Mouse (Mus musculus) heart, adult 2 months (tissue): ENCODE data around the gene Ppm1d. TPM values are rescaled to one million over a fixed set of nuclear protein-coding genes. Genes with fewer than 3 reads are reported as not detected.

Source experiments
- DNase-seq, 2 experiments: peaks; one replicate each; pipeline ENCODE4 v3.0.0; 2021
- H3K27ac ChIP-seq: fragments of 200-600 bp; 2 replicates; pipeline ENCODE4 v1.8.1; 2022
- H3K27me3 ChIP-seq: fragments of 200-500 bp; 2 replicates; pipeline ENCODE4 v1.6.1; 2012; ENCODE audit warnings: mild to moderate bottlenecking, low read length, inconsistent platforms, mixed read lengths; ENCODE audit not compliant: control insufficient read depth, insufficient read depth
- H3K36me3 ChIP-seq: fragments of 200-500 bp; 2 replicates; pipeline ENCODE4 v1.6.1; 2012; ENCODE audit warnings: low read length, inconsistent platforms; ENCODE audit not compliant: control insufficient read depth, insufficient read depth
- H3K4me1 ChIP-seq: fragments of 200-500 bp; 2 replicates; pipeline ENCODE4 v1.6.1; 2011; ENCODE audit warnings: low read length; ENCODE audit not compliant: control insufficient read depth, insufficient read depth
- H3K4me3 ChIP-seq: fragments of 200-600 bp; 2 replicates; pipeline ENCODE4 v1.8.1; 2022
- H3K79me2 ChIP-seq: fragments of 200-500 bp; replicated peaks from 2 replicates; pipeline ENCODE4 v1.6.1; 2012; ENCODE audit warnings: mild to moderate bottlenecking, inconsistent platforms, low read length, moderate library complexity, mixed read lengths; ENCODE audit not compliant: control insufficient read depth, insufficient read depth
- H3K9ac ChIP-seq: fragments of 200-500 bp; 2 replicates; pipeline ENCODE4 v1.6.1; 2012; ENCODE audit warnings: low read depth, mild to moderate bottlenecking, control low read depth, inconsistent platforms, low read length, mixed read lengths
- CTCF ChIP-seq: fragments of 200-600 bp; IDR thresholded peaks from 2 replicates; pipeline ENCODE4 v1.8.1; 2022; ENCODE audit warnings: antibody characterized with exemption, mild to moderate bottlenecking, moderate library complexity
- EP300 ChIP-seq: fragments of 200-500 bp; IDR thresholded peaks from 2 replicates; pipeline ENCODE4 v1.6.1; 2011; ENCODE audit warnings: low read depth, low read length, control low read depth; ENCODE audit not compliant: insufficient read depth
- POLR2A ChIP-seq: fragments of 200-500 bp; IDR thresholded peaks from 2 replicates; pipeline ENCODE4 v1.6.1; 2011; ENCODE audit warnings: mild to moderate bottlenecking, low read depth, low read length, control low read depth; ENCODE audit not compliant: insufficient read depth
- WGBS: fragments of 180-500 bp; shearing (Covaris S2); methylation state at CpG from one replicate; pipeline ENCODE4 v1.1.7; 2018; 5-methylcytosine and 5-hydroxymethylcytosine counted together
- intact Hi-C: fragments of 180-260 bp; cut with DNase I; formaldehyde crosslinking; loops from one replicate; pipeline ENCODE4 v1.15.1; 2025
- polyA plus RNA-seq: library from polyadenylated mRNA; depleted of rRNA; stranded (reverse); fragments of >200 nt; gene quantifications from 2 replicates; pipeline ENCODE4 v1.2.3, GENCODE M21; 2012
- total RNA-seq, 2 experiments: library from RNA; stranded (reverse); gene quantifications; 2 replicates each; pipeline ENCODE4 v1.2.3; 2021

Ppm1d gene
- total and polyA plus RNA-seq, 3 experiments, result 2.9 to 10.2 (median 6.8) TPM

DNA sequence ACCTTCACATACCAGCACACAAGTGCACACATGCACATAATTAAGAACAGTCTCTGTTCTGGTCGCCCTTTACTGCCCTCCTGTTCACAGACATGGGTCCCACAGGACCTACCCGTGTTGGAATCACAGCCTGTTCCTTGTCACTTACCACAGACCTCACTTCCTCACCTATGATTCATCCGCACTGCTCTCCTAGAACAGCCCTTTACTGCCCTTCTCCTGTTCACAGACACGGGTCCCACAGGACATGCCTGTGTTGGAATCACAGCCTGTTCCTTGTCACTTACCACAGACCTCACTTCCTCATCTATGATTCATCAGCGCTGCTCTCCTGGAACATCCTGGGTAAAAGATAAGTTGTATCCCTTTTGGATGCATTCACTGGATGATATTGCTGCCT lies 33.4 kb upstream of the Ppm1d start:
- Histone ChIP-seq H3K79me2 (no peaks in the 10 kb centered on the region), H3K4me1 (no peaks in the 10 kb centered on the region), H3K27me3 (no peaks in the 10 kb centered on the region), H3K4me3 (no peak overlapping the region), H3K27ac (no peak overlapping the region), H3K36me3 (no peaks in the 10 kb centered on the region), H3K9ac (no peak overlapping the region)
- no peak for DNase-seq
- TF ChIP-seq CTCF (no peak), EP300 (no peak), POLR2A (no peak)
- intact Hi-C loops, result no loop called here
- 31% methylated on average over 5 of the region's 5 CpGs for WGBS

GRCm38 (mm10) chr11:85278175-85278574 lies 32.9 kb upstream of the Ppm1d start:
- TF ChIP-seq EP300 (no peak), POLR2A (no peak), CTCF (no peak)
- no peak overlapping the region for H3K4me3 ChIP-seq
- 75% methylated on average over 1 of the region's 1 CpGs for WGBS
- H3K27me3 ChIP-seq, result no peaks in the 10 kb centered on the region
- H3K27ac ChIP-seq, result no peak overlapping the region
- H3K4me1 ChIP-seq, result no peaks in the 10 kb centered on the region
- no peak overlapping the region for H3K9ac ChIP-seq
- intact Hi-C loops, result no loop called here
- DNase-seq, result no peak
- H3K36me3 ChIP-seq, result no peaks in the 10 kb centered on the region
- H3K79me2 ChIP-seq, result no peaks in the 10 kb centered on the region

- whole genome bisulfite sequencing, result 47% methylated on average over 15 of the region's 15 CpGs
- Histone ChIP-seq H3K36me3 (no peaks in the 10 kb centered on the region), H3K4me3 (no peak overlapping the region), H3K4me1 (no peaks in the 10 kb centered on the region), H3K9ac (no peak overlapping the region), H3K79me2 (no peaks in the 10 kb centered on the region), H3K27ac (no peak overlapping the region), H3K27me3 (no peaks in the 10 kb centered on the region)
- intact Hi-C loops, result no loop called here
- DNase-seq, result no peak
- TF ChIP-seq EP300 (no peak), POLR2A (no peak), CTCF (no peak)
These were observed 29.7 kb upstream of the Ppm1d start for GRCm38 (mm10) chr11:85281219-85281878.

DNA sequence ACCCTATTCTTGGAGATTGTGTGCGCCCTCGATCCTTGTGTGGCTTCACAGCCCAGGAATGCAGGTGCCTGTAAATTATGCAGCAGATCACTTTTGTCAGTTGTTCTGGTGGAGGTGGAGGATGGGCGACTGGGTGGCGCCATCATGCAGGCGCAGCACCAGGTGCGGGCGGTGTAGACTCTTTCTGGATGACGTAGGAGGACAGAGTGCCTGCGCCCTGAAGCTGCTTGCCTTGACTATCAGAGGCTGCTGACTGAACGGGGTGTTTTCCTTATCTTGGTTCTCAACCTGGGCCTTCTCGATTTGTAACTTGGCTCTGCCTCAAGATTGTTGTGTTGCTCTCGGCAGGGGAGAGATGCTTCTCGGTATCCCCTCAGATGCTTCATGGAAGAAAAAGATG lies 13.1 kb upstream of the Ppm1d start:
- intact Hi-C loops, result no loop called here
- WGBS, result 75% methylated on average over 13 of the region's 13 CpGs
- H3K4me1 ChIP-seq, result no peaks in the 10 kb centered on the region
- H3K4me3 ChIP-seq, result no peak overlapping the region
- H3K36me3 ChIP-seq, result no peaks in the 10 kb centered on the region
- no peaks in the 10 kb centered on the region for H3K27me3 ChIP-seq
- no peak overlapping the region for H3K27ac ChIP-seq
- H3K79me2 ChIP-seq, result no peaks in the 10 kb centered on the region
- H3K9ac ChIP-seq, result no peak overlapping the region
- TF ChIP-seq EP300, result no peak
- TF ChIP-seq POLR2A, result no peak
- no peak for TF ChIP-seq CTCF
- no peak for DNase-seq

DNA sequence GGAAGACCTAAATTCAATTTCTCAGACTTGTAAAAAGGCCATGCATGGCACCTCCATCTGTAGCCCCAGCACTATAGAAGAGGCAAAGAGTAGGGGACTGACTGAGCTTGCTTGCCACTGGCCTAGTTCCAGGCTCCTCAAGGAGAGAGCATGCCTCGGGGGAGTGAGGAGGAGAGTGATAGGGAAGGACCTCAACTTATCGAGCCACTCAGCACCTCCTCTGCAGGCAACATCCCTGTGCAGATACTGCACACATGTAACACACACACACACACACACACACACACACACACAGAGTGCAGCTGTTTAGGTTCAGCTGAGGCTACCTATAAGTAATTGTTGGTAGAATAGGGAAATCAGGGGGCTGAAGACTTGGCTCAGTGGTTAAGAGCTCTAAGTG lies 11.2 kb upstream of the Ppm1d start:
- Histone ChIP-seq H3K36me3 (no peaks in the 10 kb centered on the region), H3K27me3 (no peaks in the 10 kb centered on the region), H3K4me1 (no peaks in the 10 kb centered on the region), H3K9ac (no peak overlapping the region), H3K79me2 (no peaks in the 10 kb centered on the region), H3K4me3 (no peak overlapping the region), H3K27ac (no peak overlapping the region)
- no peak for DNase-seq
- WGBS, result 48% methylated on average over 2 of the region's 2 CpGs
- TF ChIP-seq EP300 (no peak), POLR2A (no peak), CTCF (no peak)
- intact Hi-C loops, result no loop called here

DNA sequence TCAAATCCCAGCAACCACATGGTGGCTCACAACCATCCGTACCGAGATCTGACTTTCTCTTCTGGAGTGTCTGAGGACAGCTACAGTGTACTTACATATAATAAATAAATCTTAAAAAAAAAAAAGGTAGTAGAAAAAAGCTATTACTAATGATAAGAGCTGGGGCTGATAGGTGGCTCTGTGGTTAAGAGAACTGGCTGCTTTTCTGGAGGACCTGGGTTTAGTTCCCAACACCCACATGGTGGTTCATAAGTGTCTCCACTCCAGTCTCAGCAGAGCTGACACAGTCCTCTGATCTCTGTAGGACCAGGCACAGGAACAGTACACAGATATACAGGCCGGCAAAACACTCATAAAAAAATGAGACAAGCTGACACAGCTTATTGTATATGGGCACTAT lies 9.9 kb upstream of the Ppm1d start:
- TF ChIP-seq CTCF (no peak), EP300 (no peak), POLR2A (no peak)
- intact Hi-C loops, result no loop called here
- Histone ChIP-seq H3K27me3 (no peaks in the 10 kb centered on the region), H3K36me3 (no peaks in the 10 kb centered on the region), H3K4me3 (no peak overlapping the region), H3K4me1 (no peaks in the 10 kb centered on the region), H3K9ac (no peak overlapping the region), H3K27ac (no peak overlapping the region), H3K79me2 (no peaks in the 10 kb centered on the region)
- DNase-seq, result no peak
- WGBS, result 91% methylated on average over 3 of the region's 3 CpGs
